Mouse (Mus musculus) hindbrain, postnatal 0 days (tissue): ENCODE data around the gene Ankfy1. TPM values are rescaled to one million over a fixed set of nuclear protein-coding genes. Genes with fewer than 3 reads are reported as not detected.
A peak's percentile ranks its signal among the peaks of the same experiment; 100 is the strongest.
"Not testable (repeated sequence)": the region's sequence is repeated elsewhere in the genome, so short reads cannot be mapped to it uniquely, and the experiment has no call there.

Experiments used
- ATAC-seq: fragments of 200-750 bp; cut with Nextera tagmentation; 2 replicates; pipeline ENCODE4 v1.8.0; 2017; ENCODE audit warnings: mild to moderate bottlenecking, moderate TSS enrichment, moderate library complexity
- DNase-seq: peaks from one replicate; pipeline ENCODE4 v3.0.0-alpha.2; 2015; ENCODE audit warnings: low spot score
- H3K27ac ChIP-seq: fragments of 300-500 bp; sonication (generic); 2 replicates; pipeline ENCODE4 v1.5.1; 2014; ENCODE audit warnings: mild to moderate bottlenecking
- H3K27me3 ChIP-seq: fragments of 300-500 bp; sonication (generic); 2 replicates; pipeline ENCODE4 v1.6.1; 2014; ENCODE audit warnings: low read length, mixed read lengths; ENCODE audit not compliant: insufficient read depth
- H3K36me3 ChIP-seq: fragments of 300-500 bp; sonication (generic); 2 replicates; pipeline ENCODE4 v1.6.1; 2014; ENCODE audit warnings: low read length, mixed read lengths; ENCODE audit not compliant: insufficient read depth
- H3K4me1 ChIP-seq: fragments of 300-500 bp; sonication (generic); 2 replicates; pipeline ENCODE4 v1.6.1; 2014; ENCODE audit warnings: antibody characterized with exemption, low read length, mixed read lengths; ENCODE audit not compliant: insufficient read depth
- H3K4me2 ChIP-seq: fragments of 300-500 bp; sonication (generic); 2 replicates; pipeline ENCODE4 v1.6.1; 2014; ENCODE audit warnings: low read depth, mild to moderate bottlenecking, low read length, moderate library complexity, mixed read lengths
- H3K4me3 ChIP-seq: fragments of 300-500 bp; sonication (generic); 2 replicates; pipeline ENCODE4 v1.5.1; 2014; ENCODE audit warnings: low read length
- H3K9ac ChIP-seq: fragments of 300-500 bp; sonication (generic); replicated peaks from 2 replicates; pipeline ENCODE4 v1.6.1; 2014; ENCODE audit warnings: mild to moderate bottlenecking, low read length, moderate library complexity, mixed read lengths
- H3K9me3 ChIP-seq: fragments of 300-500 bp; sonication (generic); 2 replicates; pipeline ENCODE4 v1.6.1; 2016; ENCODE audit warnings: low read length, mixed read lengths
- CTCF ChIP-seq: IDR thresholded peaks from 2 replicates; pipeline ENCODE4 v1.5.1; 2016; ENCODE audit warnings: antibody characterized with exemption, control low read depth, low read depth
- WGBS: fragments of 180-500 bp; shearing (Covaris S2); extraction: QIAGEN DNeasy Blood & Tissue Kit; methylation state at CpG from one replicate; pipeline ENCODE4 v1.1.7; 2014; 5-methylcytosine and 5-hydroxymethylcytosine counted together
- polyA plus RNA-seq: library from polyadenylated mRNA; unstranded; fragments of >200 nt; fragmentation: Nextera tagmentation; extraction: Ambion mirVana; gene quantifications from 2 replicates; pipeline ENCODE4 v1.2.1, GENCODE M21; 2015
- total RNA-seq: library from RNA; depleted of rRNA; stranded (reverse); fragments of >200 nt; gene quantifications from 2 replicates; pipeline ENCODE4 v1.2.3, GENCODE M21; 2014

The Ankfy1 gene
- total and polyA plus RNA-seq, 2 experiments from 2014 or later = 16.0 to 42.8 TPM

GRCm38 (mm10) chr11:72688242-72688641 lies 1.6 kb upstream of the Ankfy1 start:
- H3K36me3 ChIP-seq = no peaks in the 10 kb centered on the region
- no peaks in the 10 kb centered on the region for H3K9me3 ChIP-seq
- H3K9ac ChIP-seq = no peak overlapping the region
- H3K27me3 ChIP-seq = no peaks in the 10 kb centered on the region
- no peak overlapping the region for H3K27ac ChIP-seq
- H3K4me2 ChIP-seq = no peak overlapping the region
- 13% methylated on average over 5 of the region's 5 CpGs for WGBS
- no peak for TF ChIP-seq CTCF
- no peak overlapping the region for H3K4me3 ChIP-seq
- no peak for DNase-seq
- H3K4me1 ChIP-seq = 0 out of 2 replicates have a peak, but pooled peaks cover 11% of the 10 kb centered on the region
- no peak for ATAC-seq

GRCm38 (mm10) chr11:72689115-72689514 lies 691 bp upstream of the Ankfy1 start:
- Histone ChIP-seq H3K9ac (no peak overlapping the region), H3K4me1 (peaks cover 11% of the 10 kb centered on the region; the same call in 1 of the 2 replicates), H3K4me3 (peak overlapping the region; percentile 89), H3K27me3 (no peaks in the 10 kb centered on the region), H3K36me3 (no peaks in the 10 kb centered on the region), H3K9me3 (no peaks in the 10 kb centered on the region), H3K27ac (no peak overlapping the region), H3K4me2 (peak overlapping the region; percentile 84)
- ATAC-seq = no peak
- no peak for TF ChIP-seq CTCF
- DNase-seq = no peak
- WGBS = 82% methylated on average over 3 of the region's 3 CpGs

- H3K4me2 ChIP-seq = no peak overlapping the region
- H3K27me3 ChIP-seq = no peaks in the 10 kb centered on the region
- DNase-seq (no peak), ATAC-seq (no peak)
- no peak for TF ChIP-seq CTCF
- H3K4me1 ChIP-seq = peaks cover 11% of the 10 kb centered on the region; the same call in 1 of the 2 replicates
- no peak overlapping the region for H3K27ac ChIP-seq
- H3K9ac ChIP-seq = no peak overlapping the region
- H3K9me3 ChIP-seq = 0 out of 2 replicates have a peak, but pooled peaks cover under 1% of the 10 kb centered on the region
- no peak overlapping the region for H3K4me3 ChIP-seq
- H3K36me3 ChIP-seq = no peaks in the 10 kb centered on the region
- WGBS = 80% methylated on average over 4 of the region's 4 CpGs
Observed at GRCm38 (mm10) chr11:72692353-72692752, 2.5 kb downstream of the Ankfy1 start.

- 89% methylated on average over 3 of the region's 3 CpGs for WGBS
Observed at GRCm38 (mm10) chr11:72695025-72695424, 5.2 kb downstream of the Ankfy1 start.

GRCm38 (mm10) chr11:72696368-72696971 lies 6.7 kb downstream of the Ankfy1 start:
- ATAC-seq (no peak), DNase-seq (no peak)
- H3K27me3 ChIP-seq = no peaks in the 10 kb centered on the region
- 94% methylated on average over 2 of the region's 2 CpGs for WGBS
- H3K4me1 ChIP-seq = peaks cover 4% of the 10 kb centered on the region; the same call in 1 of the 2 replicates
- H3K4me2 ChIP-seq = no peak overlapping the region
- 0 out of 2 replicates have a peak, but pooled peaks cover 4% of the 10 kb centered on the region for H3K9me3 ChIP-seq
- no peaks in the 10 kb centered on the region for H3K36me3 ChIP-seq
- H3K4me3 ChIP-seq = no peak overlapping the region
- TF ChIP-seq CTCF = no peak
- no peak overlapping the region for H3K9ac ChIP-seq
- H3K27ac ChIP-seq = no peak overlapping the region

More at GRCm38 (mm10) chr11:72695025-72695424, 5.2 kb downstream of the Ankfy1 start:
- no peak overlapping the region for H3K4me2 ChIP-seq
- no peaks in the 10 kb centered on the region for H3K27me3 ChIP-seq
- no peak for TF ChIP-seq CTCF
- H3K9me3 ChIP-seq = 0 out of 2 replicates have a peak, but pooled peaks cover 4% of the 10 kb centered on the region
- H3K4me3 ChIP-seq = no peak overlapping the region
- no peak overlapping the region for H3K27ac ChIP-seq
- DNase-seq (no peak), ATAC-seq (no peak)
- peaks cover 11% of the 10 kb centered on the region; the same call in 1 of the 2 replicates for H3K4me1 ChIP-seq
- H3K36me3 ChIP-seq = no peaks in the 10 kb centered on the region
- no peak overlapping the region for H3K9ac ChIP-seq

- DNase-seq (no peak), ATAC-seq (no peak)
- Histone ChIP-seq H3K4me3 (no peak overlapping the region), H3K9ac (no peak overlapping the region), H3K36me3 (no peaks in the 10 kb centered on the region), H3K4me2 (no peak overlapping the region), H3K4me1 (no peaks in the 10 kb centered on the region; the same call in 1 of the 2 replicates), H3K27ac (no peak overlapping the region), H3K27me3 (no peaks in the 10 kb centered on the region), H3K9me3 (0 out of 2 replicates have a peak, but pooled peaks cover 4% of the 10 kb centered on the region)
- no peak for TF ChIP-seq CTCF
Observed at GRCm38 (mm10) chr11:72697323-72697722, 7.5 kb downstream of the Ankfy1 start.

GRCm38 (mm10) chr11:72705111-72705510 lies 15.3 kb downstream of the Ankfy1 start:
- DNase-seq = not testable (repeated sequence)
- WGBS = 94% methylated on average over 2 of the region's 2 CpGs

More at GRCm38 (mm10) chr11:72705111-72705510, 15.3 kb downstream of the Ankfy1 start:
- not testable (repeated sequence) for H3K27me3 ChIP-seq, H3K4me2 ChIP-seq, H3K36me3 ChIP-seq, H3K4me3 ChIP-seq, H3K9ac ChIP-seq, H3K9me3 ChIP-seq, ATAC-seq, H3K4me1 ChIP-seq, H3K27ac ChIP-seq
